Mouse (Mus musculus) forebrain, postnatal 0 days (tissue): ENCODE measurements around the gene Mat2a. TPM values are rescaled to one million over a fixed set of nuclear protein-coding genes. Genes with fewer than 3 reads are reported as not detected.
A peak's percentile ranks its signal among the peaks of the same experiment; 100 is the strongest.

Experiments
- ATAC-seq: fragments of 200-750 bp; cut with Nextera tagmentation; 2 replicates; pipeline ENCODE4 v1.8.0; 2017; ENCODE audit warnings: mild to moderate bottlenecking, moderate library complexity
- DNase-seq: peaks from one replicate; pipeline ENCODE4 v3.0.0-alpha.2; 2015
- H3K27ac ChIP-seq: fragments of 300-500 bp; sonication (generic); 2 replicates; pipeline ENCODE4 v1.5.1; 2014; ENCODE audit warnings: low read depth, mild to moderate bottlenecking, antibody characterized with exemption, low read length, moderate library complexity, mixed read lengths
- H3K27me3 ChIP-seq: fragments of 300-500 bp; sonication (generic); 2 replicates; pipeline ENCODE4 v1.6.1; 2014; ENCODE audit warnings: mild to moderate bottlenecking, low read length, mixed read lengths; ENCODE audit not compliant: insufficient read depth
- H3K36me3 ChIP-seq: fragments of 300-500 bp; sonication (generic); 2 replicates; pipeline ENCODE4 v1.6.1; 2014; ENCODE audit warnings: mild to moderate bottlenecking, moderate library complexity; ENCODE audit not compliant: insufficient read depth
- H3K4me1 ChIP-seq: fragments of 300-500 bp; sonication (generic); 2 replicates; pipeline ENCODE4 v1.6.1; 2014; ENCODE audit warnings: antibody characterized with exemption; ENCODE audit not compliant: insufficient read depth
- H3K4me2 ChIP-seq: fragments of 300-500 bp; sonication (generic); 2 replicates; pipeline ENCODE4 v1.6.1; 2014; ENCODE audit warnings: low read depth, mild to moderate bottlenecking, moderate library complexity
- H3K4me3 ChIP-seq: fragments of 300-500 bp; sonication (generic); 2 replicates; pipeline ENCODE4 v1.5.1; 2014; ENCODE audit warnings: low read depth, low read length, mixed read lengths
- H3K9ac ChIP-seq: fragments of 300-500 bp; sonication (generic); 2 replicates; pipeline ENCODE4 v1.6.1; 2014; ENCODE audit warnings: mild to moderate bottlenecking
- H3K9me3 ChIP-seq: fragments of 300-500 bp; sonication (generic); 2 replicates; pipeline ENCODE4 v1.6.1; 2016; ENCODE audit warnings: low read length
- CTCF ChIP-seq: sonication (generic); IDR thresholded peaks from 2 replicates; pipeline ENCODE4 v1.5.1; 2016; ENCODE audit warnings: antibody characterized with exemption, control low read depth, low read depth
- WGBS: fragments of 180-500 bp; shearing (Covaris S2); extraction: QIAGEN DNeasy Blood & Tissue Kit; methylation state at CpG from one replicate; pipeline ENCODE4 v1.1.7; 2014; 5-methylcytosine and 5-hydroxymethylcytosine counted together
- polyA plus RNA-seq: library from polyadenylated mRNA; unstranded; fragments of >200 nt; fragmentation: Nextera tagmentation; extraction: Ambion mirVana; gene quantifications from 2 replicates; pipeline ENCODE4 v1.2.1, GENCODE M21; 2015
- total RNA-seq: library from RNA; depleted of rRNA; stranded (reverse); fragments of >200 nt; gene quantifications from 2 replicates; pipeline ENCODE4 v1.2.3, GENCODE M21; 2014

Gene Mat2a
- total and polyA plus RNA-seq, 2 experiments from 2014 or later = 145 to 246 TPM

DNA sequence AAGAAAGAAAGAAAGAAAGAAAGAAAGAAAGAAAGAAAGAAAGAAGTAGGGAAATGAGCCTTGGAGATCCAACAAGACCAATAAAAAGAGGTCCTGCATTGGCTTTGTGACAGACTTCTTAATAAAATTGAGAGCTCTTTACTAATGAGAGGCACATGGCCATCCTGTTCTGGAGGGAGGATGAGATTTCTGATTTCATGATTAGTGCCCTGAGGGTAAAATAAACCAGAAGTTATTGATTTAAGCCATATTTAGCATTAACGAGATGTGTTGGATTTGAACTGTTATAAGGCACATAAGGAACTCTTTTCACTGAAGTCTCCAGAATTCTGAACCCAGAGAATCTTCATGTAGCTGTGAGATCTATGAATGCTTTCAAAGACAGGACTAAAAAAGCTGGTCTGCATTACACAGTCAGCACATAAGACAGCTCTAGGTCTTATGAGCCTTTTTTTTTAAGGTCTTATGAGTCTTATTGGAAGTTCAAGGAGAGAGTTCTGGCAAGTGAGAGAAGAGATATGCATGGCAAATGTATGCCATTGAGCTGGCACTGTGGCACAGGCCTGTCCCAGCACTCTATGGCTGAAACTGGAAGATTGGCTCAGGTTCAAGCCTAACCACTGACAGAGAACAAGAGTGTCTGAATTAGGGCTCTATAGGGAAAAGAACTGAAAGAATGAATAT lies 3.7 kb upstream of the Mat2a start:
- no peak for DNase-seq
- no peak overlapping the region for H3K9ac ChIP-seq
- no peak for TF ChIP-seq CTCF
- no peak overlapping the region for H3K27ac ChIP-seq
- no peak overlapping the region for H3K4me3 ChIP-seq
- no peaks in the 10 kb centered on the region for H3K9me3 ChIP-seq
- H3K36me3 ChIP-seq = no peaks in the 10 kb centered on the region
- H3K4me2 ChIP-seq = no peak overlapping the region
- 0 out of 2 replicates have a peak, but pooled peaks cover 6% of the 10 kb centered on the region for H3K4me1 ChIP-seq
- ATAC-seq = no peak
- 84% methylated on average over 1 of the region's 1 CpGs for WGBS
- no peaks in the 10 kb centered on the region for H3K27me3 ChIP-seq

DNA sequence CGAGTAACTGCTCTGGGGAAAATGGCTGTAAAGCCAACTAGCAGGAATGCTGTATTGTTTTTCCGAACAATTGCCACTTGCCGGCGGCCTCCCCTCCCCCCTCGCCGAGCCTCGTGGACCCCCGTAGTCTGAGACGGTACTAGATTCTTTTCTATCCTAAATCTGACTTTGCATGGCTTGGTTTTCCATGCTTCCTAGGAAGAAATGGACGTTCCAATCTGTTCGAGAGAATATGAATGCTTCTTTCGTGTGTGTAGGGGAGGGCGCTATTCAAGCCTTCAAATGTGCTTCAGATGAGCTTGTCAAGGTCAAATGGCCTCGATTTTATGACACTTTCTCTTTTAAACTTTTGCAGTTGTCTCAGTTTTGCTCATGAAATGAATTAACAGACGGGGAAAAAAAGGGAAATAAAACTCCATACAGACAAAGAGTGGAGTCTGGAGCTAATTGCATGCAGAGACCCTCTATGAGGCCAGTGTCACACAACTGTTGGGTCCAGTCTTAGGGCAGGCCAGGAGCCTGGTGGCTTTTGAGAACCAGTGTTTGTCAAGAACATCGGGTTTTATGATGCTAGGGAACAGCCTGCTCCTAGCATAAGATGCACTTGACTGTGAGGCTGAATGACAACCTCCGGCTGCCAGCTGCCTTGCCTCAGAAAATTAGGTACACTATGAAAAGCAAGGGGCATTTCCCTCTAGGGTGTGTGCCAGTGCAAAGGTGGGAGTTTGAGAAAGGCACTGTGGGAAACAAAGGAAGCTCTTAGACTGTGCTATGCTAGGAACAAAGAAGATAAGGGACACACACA lies 1.0 kb upstream of the Mat2a start:
- Histone ChIP-seq H3K9me3 (no peaks in the 10 kb centered on the region), H3K4me2 (peak overlapping the region; percentile 70), H3K4me1 (0 out of 2 replicates have a peak, but pooled peaks cover 12% of the 10 kb centered on the region), H3K27me3 (no peaks in the 10 kb centered on the region), H3K27ac (peak overlapping the region; percentile 100), H3K36me3 (peaks cover 20% of the 10 kb centered on the region), H3K9ac (peak overlapping the region; percentile 100), H3K4me3 (peak overlapping the region; percentile 100)
- TF ChIP-seq CTCF = peak; percentile 19; the same call in 1 of the 2 replicates
- 4% methylated on average over 17 of the region's 17 CpGs for WGBS
- ATAC-seq = 0 out of 2 replicates have a peak, but pooled peaks have one; percentile 0
- peak; percentile 71 for DNase-seq

DNA sequence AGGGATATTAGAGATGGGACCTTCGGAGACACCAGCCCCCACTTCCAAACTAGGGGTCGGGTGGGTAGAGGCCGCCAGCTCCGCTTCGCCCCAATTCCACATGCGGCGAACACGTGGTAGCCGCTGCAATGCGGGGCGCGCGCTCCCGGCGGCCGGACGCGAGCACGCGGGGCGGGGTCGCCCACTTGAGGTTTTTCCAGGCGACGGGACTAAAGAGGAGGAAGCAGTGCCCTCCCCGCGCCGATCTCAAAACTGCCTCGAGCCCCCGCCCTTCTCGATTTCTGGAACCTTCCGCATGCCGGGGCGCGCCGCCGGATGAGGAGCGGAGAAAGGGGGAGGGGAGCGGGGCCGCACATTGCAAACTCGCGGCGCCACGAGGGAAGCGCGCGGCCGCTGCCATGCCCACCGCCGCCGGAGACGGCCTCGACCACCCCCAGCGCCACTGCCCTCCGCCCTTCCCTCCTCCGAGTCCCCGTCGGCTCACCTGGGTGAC lies 450 bp downstream of the Mat2a start:
- Histone ChIP-seq H3K4me2 (peak overlapping the region; percentile 70), H3K9ac (peak overlapping the region; percentile 100), H3K4me3 (peak overlapping the region; percentile 100), H3K27ac (peak overlapping the region; percentile 100), H3K27me3 (no peaks in the 10 kb centered on the region), H3K9me3 (no peaks in the 10 kb centered on the region), H3K4me1 (0 out of 2 replicates have a peak, but pooled peaks cover 12% of the 10 kb centered on the region), H3K36me3 (peaks cover 31% of the 10 kb centered on the region)
- DNase-seq (peak; percentile 92), ATAC-seq (peak; percentile 62)
- TF ChIP-seq CTCF = no peak
- under 1% methylated on average over 56 of the region's 57 CpGs for WGBS

DNA sequence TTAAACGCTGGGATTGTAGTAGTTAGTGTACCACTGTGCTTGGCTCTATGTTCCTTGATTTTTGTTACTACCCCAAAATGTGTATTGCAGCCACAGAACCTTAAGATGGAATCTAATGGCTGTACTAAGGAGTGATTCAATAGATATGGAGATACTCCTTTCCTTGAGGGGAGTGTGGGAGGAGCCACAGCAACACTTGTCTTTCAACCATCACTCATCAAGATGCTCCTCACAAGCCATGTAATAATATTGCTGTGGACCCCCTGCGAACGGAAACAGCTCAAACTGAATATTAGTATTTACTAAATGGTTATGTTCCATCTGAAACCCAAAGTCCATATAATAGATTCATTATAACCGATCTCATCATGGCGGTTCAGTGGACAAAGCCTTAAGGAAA lies 1.1 kb downstream of the Mat2a start:
- WGBS = 3% methylated on average over 5 of the region's 5 CpGs
- Histone ChIP-seq H3K4me2 (peak overlapping the region; percentile 70), H3K27me3 (no peaks in the 10 kb centered on the region), H3K4me1 (0 out of 2 replicates have a peak, but pooled peaks cover 12% of the 10 kb centered on the region), H3K9ac (peak overlapping the region; percentile 100), H3K4me3 (peak overlapping the region; percentile 100), H3K36me3 (peaks cover 37% of the 10 kb centered on the region), H3K27ac (peak overlapping the region; percentile 100), H3K9me3 (no peaks in the 10 kb centered on the region)
- no peak for ATAC-seq
- peak; percentile 41 for DNase-seq
- TF ChIP-seq CTCF = no peak

DNA sequence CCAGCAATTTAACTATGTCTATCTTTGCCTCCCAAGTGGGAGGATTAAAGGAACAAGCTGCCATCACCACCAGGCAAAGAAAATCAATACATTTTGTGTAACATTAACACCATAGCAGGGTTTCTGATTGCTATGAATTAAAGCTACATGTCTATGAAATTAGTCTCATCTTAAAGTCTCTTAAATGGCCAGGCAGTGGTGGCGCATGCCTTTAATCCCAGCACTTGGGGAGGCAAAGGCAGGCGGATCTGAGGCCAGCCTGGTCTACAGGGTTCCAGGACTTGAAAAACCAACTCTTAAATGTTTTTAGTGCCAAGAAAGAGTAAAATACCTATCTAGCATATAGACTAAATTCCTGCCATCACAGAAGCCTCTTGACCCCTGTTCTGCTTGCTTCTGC lies 7.2 kb downstream of the Mat2a start:
- Histone ChIP-seq H3K9me3 (no peaks in the 10 kb centered on the region), H3K27ac (no peak overlapping the region), H3K4me2 (no peak overlapping the region), H3K27me3 (no peaks in the 10 kb centered on the region), H3K36me3 (peaks cover 66% of the 10 kb centered on the region), H3K4me3 (no peak overlapping the region), H3K4me1 (0 out of 2 replicates have a peak, but pooled peaks cover 6% of the 10 kb centered on the region), H3K9ac (no peak overlapping the region)
- no peak for TF ChIP-seq CTCF
- ATAC-seq = no peak
- 81% methylated on average over 2 of the region's 2 CpGs for WGBS
- no peak for DNase-seq

DNA sequence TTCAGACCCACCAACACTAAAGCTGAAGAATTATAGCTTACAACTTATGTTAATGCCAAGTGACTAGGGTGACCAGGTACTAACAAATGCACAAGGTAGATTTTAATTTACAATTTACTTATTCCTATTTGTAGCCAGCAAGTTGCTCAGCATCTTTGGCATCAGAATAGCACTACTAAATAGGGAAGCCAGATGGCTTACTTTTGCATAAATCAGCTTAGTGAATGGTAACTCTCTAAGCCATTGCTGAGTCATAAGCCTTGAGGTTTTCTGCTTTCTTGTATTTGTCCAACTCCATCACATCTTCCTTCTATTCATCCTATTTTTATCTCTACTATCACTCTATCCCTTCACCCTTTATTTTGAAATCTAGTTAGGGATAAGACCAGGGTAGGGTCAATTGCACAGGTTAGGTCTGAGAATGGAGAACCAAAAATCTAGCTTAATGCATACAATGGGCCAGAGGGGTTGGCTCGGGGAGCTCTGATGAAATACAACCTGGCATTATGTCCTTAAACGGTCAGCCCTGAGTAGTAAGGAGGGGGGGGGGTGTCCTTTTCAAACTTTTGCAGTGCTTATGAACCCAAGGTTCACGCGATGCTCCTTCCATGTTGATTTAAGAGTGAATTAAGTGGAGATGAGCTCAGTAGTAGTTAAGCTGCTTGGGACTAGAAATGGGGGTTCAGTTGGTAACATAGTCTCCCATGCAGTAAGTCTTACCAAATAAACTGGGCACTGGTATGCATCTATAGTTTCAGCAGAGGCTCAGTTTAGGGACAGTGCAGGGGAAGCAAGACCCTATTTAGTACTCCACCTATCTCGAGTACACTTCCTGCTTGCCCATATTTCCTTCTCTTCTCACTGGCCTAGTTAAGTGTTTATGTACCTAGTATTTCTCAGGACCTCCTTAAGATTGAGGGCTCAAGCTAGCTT lies 8.1 kb downstream of the Mat2a start:
- peaks cover 63% of the 10 kb centered on the region for H3K36me3 ChIP-seq
- no peak overlapping the region for H3K4me3 ChIP-seq
- no peaks in the 10 kb centered on the region for H3K27me3 ChIP-seq
- no peaks in the 10 kb centered on the region for H3K4me1 ChIP-seq
- no peak overlapping the region for H3K4me2 ChIP-seq
- 31% methylated on average over 5 of the region's 5 CpGs for WGBS
- H3K27ac ChIP-seq = no peak overlapping the region
- H3K9me3 ChIP-seq = no peaks in the 10 kb centered on the region
- DNase-seq = peak; percentile 55
- peak; percentile 46; the same call in 1 of the 2 replicates for ATAC-seq
- TF ChIP-seq CTCF = peak; percentile 12; the same call in 1 of the 2 replicates
- no peak overlapping the region for H3K9ac ChIP-seq
